Mouse (Mus musculus) liver, embryonic 11.5 days (tissue): ENCODE data around the gene Ap4e1. TPM values are rescaled to one million over a fixed set of nuclear protein-coding genes. Genes with fewer than 3 reads are reported as not detected.
A peak's percentile ranks its signal among the peaks of the same experiment; 100 is the strongest.

ENCODE experiments used
- ATAC-seq: fragments of 200-750 bp; cut with Nextera tagmentation; replicated peaks from 2 replicates; pipeline ENCODE4 v1.8.0; 2017; ENCODE audit warnings: moderate number of reproducible peaks, mild to moderate bottlenecking, moderate TSS enrichment, moderate library complexity; ENCODE audit not compliant: low FRiP score
- DNase-seq: peaks from one replicate; pipeline ENCODE4 v3.0.0-alpha.2; 2017; ENCODE audit warnings: low spot score
- H3K27ac ChIP-seq: fragments of 300-500 bp; sonication (generic); 2 replicates; pipeline ENCODE4 v1.5.1; 2014; ENCODE audit warnings: mild to moderate bottlenecking, low read depth, low read length, control low read depth
- H3K27me3 ChIP-seq: fragments of 300-500 bp; sonication (generic); replicated peaks from 2 replicates; pipeline ENCODE4 v1.6.1; 2014; ENCODE audit warnings: low read length, mixed read lengths; ENCODE audit not compliant: control insufficient read depth, insufficient read depth
- H3K36me3 ChIP-seq: fragments of 300-500 bp; sonication (generic); 2 replicates; pipeline ENCODE4 v1.6.1; 2014; ENCODE audit warnings: mild to moderate bottlenecking, low read length, moderate library complexity, mixed read lengths; ENCODE audit not compliant: control insufficient read depth, insufficient read depth
- H3K4me1 ChIP-seq: fragments of 300-500 bp; sonication (generic); replicated peaks from 2 replicates; pipeline ENCODE4 v1.6.1; 2014; ENCODE audit warnings: low read length, mixed read lengths; ENCODE audit not compliant: control insufficient read depth, insufficient read depth
- H3K4me2 ChIP-seq: fragments of 300-500 bp; sonication (generic); 2 replicates; pipeline ENCODE4 v1.6.1; 2014; ENCODE audit warnings: mild to moderate bottlenecking, control low read depth, moderate library complexity
- H3K4me3 ChIP-seq: fragments of 300-500 bp; sonication (generic); 2 replicates; pipeline ENCODE4 v1.5.1; 2014; ENCODE audit warnings: low read depth, low read length, control low read depth
- H3K9ac ChIP-seq: fragments of 300-500 bp; sonication (generic); 2 replicates; pipeline ENCODE4 v1.6.1; 2014; ENCODE audit warnings: low read depth, low read length, control low read depth
- H3K9me3 ChIP-seq: fragments of 300-500 bp; sonication (generic); 2 replicates; pipeline ENCODE4 v1.6.1; 2016; ENCODE audit warnings: low read length, inconsistent platforms, mixed read lengths; ENCODE audit not compliant: control insufficient read depth
- WGBS: fragments of 180-500 bp; shearing (Covaris S2); extraction: QIAGEN DNeasy Blood & Tissue Kit; methylation state at CpG from one replicate; pipeline ENCODE4 v1.1.7; 2014; 5-methylcytosine and 5-hydroxymethylcytosine counted together
- polyA plus RNA-seq: library from polyadenylated mRNA; unstranded; fragments of >200 nt; fragmentation: Nextera tagmentation; extraction: Ambion mirVana; gene quantifications from 2 replicates; pipeline ENCODE4 v1.2.1, GENCODE M21; 2014

Gene Ap4e1
- polyA plus RNA-seq, 1 experiment from 2014 or later = 13.9 TPM

DNA sequence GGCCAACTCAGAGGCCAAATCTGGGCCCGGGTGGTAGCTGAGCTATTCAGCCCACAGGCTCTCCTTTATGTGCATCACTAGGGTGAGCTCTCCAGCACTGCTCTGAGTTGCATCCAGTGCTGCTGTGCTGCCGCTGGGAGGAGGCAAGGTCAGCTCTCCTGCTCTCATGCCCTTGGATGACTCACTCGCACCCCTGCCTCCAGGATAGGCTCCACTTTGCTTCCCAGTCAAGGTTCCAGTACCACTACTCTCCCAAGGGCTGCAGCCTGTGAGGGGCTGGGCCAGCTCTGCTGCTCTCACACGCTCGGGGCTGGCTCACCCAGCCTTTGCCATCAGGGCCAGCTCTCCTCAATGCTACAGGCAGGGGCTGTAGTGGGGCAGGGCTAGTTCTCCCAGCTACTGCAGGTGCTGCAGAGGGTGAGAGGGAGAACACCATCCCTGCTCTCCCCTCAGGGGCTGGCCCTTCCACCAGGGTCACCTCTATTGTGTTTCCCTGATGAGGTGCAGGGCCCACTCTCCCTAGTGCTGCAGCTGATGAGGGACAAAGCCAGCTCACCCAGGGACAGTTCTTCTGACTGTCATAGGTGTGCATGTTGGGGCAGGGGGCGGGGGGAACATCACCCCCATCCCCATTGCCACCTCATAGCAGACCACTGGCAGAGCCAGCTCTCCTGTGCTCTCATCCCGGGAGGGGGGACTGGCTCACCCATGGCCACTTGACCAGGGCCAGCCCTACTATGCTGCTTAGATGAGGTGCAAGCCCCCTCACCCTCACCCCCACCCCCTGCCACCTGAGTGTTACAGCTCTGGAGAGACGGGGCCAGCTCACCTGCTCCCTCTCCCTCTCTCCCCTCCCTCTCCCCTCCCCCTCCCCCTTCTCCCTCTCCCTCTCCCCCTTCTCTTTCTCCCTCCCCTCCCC lies 7.9 kb upstream of the Ap4e1 start:
- Histone ChIP-seq H3K9ac (no peak overlapping the region), H3K27ac (no peak overlapping the region), H3K36me3 (no peaks in the 10 kb centered on the region), H3K9me3 (no peaks in the 10 kb centered on the region), H3K4me2 (no peak overlapping the region), H3K4me3 (no peak overlapping the region), H3K4me1 (no peaks in the 10 kb centered on the region), H3K27me3 (no peaks in the 10 kb centered on the region)
- ATAC-seq = no peak; the same call in 1 of the 2 replicates
- 72% methylated on average over 8 of the region's 8 CpGs for WGBS
- DNase-seq = no peak

DNA sequence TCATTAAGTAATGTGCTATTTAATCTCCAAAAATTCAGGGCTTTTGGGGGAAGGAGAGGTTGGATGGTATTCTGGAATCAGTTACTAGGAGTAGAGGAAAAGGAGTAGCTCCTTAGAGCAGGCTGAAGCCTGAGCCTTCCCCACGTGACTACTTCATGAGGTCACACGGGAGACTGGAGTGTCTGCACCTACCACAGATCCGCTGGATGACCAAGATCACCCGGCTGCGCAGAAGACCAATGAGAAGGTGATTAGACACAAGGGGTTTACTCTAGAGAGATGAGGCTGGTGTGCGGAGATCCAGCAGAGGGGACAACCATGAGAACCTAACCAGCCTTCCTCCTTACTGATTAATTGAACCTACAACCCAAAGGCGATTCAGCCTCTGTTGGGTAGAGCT lies 4.5 kb upstream of the Ap4e1 start:
- WGBS = 87% methylated on average over 7 of the region's 7 CpGs
- H3K4me1 ChIP-seq = no peaks in the 10 kb centered on the region

GRCm38 (mm10) chr2:127006634-127007370 lies 1.7 kb upstream of the Ap4e1 start:
- peak overlapping the region; percentile 49 for H3K9ac ChIP-seq
- no peaks in the 10 kb centered on the region for H3K36me3 ChIP-seq
- H3K4me2 ChIP-seq = peak overlapping the region; percentile 53
- WGBS = 41% methylated on average over 12 of the region's 12 CpGs
- ATAC-seq (peak; percentile 32; the same call in 1 of the 2 replicates), DNase-seq (no peak)
- H3K27me3 ChIP-seq = no peaks in the 10 kb centered on the region
- H3K4me1 ChIP-seq = peaks cover 6% of the 10 kb centered on the region
- H3K4me3 ChIP-seq = peak overlapping the region; percentile 25
- no peak overlapping the region for H3K27ac ChIP-seq
- H3K9me3 ChIP-seq = no peaks in the 10 kb centered on the region

More for the DNA sequence above, 4.5 kb upstream of the Ap4e1 start:
- ATAC-seq (no peak), DNase-seq (no peak)
- no peak overlapping the region for H3K27ac ChIP-seq
- no peak overlapping the region for H3K4me2 ChIP-seq
- no peaks in the 10 kb centered on the region for H3K36me3 ChIP-seq
- no peak overlapping the region for H3K4me3 ChIP-seq
- H3K27me3 ChIP-seq = no peaks in the 10 kb centered on the region
- no peaks in the 10 kb centered on the region for H3K9me3 ChIP-seq
- no peak overlapping the region for H3K9ac ChIP-seq

- no peak overlapping the region for H3K9ac ChIP-seq
- no peak overlapping the region for H3K27ac ChIP-seq
- peaks cover 6% of the 10 kb centered on the region for H3K4me1 ChIP-seq
- no peak overlapping the region for H3K4me3 ChIP-seq
- ATAC-seq = no peak
- DNase-seq = no peak
- H3K4me2 ChIP-seq = no peak overlapping the region
- 80% methylated on average over 5 of the region's 5 CpGs for WGBS
- peaks cover 3% of the 10 kb centered on the region for H3K36me3 ChIP-seq
- no peaks in the 10 kb centered on the region for H3K9me3 ChIP-seq
- no peaks in the 10 kb centered on the region for H3K27me3 ChIP-seq
Measured at GRCm38 (mm10) chr2:127007509-127007908, 1.0 kb upstream of the Ap4e1 start.

DNA sequence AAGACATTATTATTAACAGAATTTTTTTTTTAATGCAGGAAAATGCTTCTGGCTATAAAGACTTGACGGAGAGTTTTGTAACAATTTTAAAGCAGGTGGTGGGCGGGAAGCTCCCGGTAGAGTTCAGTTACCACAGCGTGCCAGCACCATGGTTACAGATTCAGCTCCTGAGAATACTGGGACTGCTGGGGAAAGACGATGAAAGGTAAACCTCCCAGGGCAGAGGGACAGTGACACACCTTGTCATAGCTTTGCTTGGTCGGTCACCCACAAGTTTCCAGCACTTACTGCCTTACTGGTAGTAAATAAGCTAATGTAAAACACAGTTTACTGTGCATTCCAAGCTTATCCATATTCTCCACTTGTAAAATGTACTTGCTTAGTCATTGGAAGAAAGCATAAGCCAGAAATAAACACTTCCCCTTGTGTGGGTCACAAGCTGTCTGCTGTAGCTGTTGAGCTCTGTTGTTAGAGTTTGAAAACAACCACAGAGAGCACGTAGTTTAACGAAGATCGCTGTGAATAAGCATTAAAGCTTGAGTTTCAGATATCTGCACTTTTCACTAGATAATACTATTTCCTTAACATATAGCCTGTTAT lies 26.6 kb downstream of the Ap4e1 start:
- Histone ChIP-seq H3K4me1 (no peaks in the 10 kb centered on the region), H3K36me3 (peaks cover 6% of the 10 kb centered on the region), H3K9me3 (no peaks in the 10 kb centered on the region), H3K9ac (no peak overlapping the region), H3K27me3 (no peaks in the 10 kb centered on the region), H3K27ac (no peak overlapping the region), H3K4me3 (no peak overlapping the region), H3K4me2 (no peak overlapping the region)
- ATAC-seq = no peak
- WGBS = 92% methylated on average over 9 of the region's 9 CpGs
- no peak for DNase-seq

GRCm38 (mm10) chr2:127037299-127037698 lies 28.8 kb downstream of the Ap4e1 start:
- Histone ChIP-seq H3K36me3 (peaks cover 9% of the 10 kb centered on the region), H3K27ac (no peak overlapping the region), H3K9me3 (no peaks in the 10 kb centered on the region), H3K4me3 (no peak overlapping the region), H3K4me2 (no peak overlapping the region), H3K9ac (no peak overlapping the region), H3K4me1 (no peaks in the 10 kb centered on the region), H3K27me3 (no peaks in the 10 kb centered on the region)
- DNase-seq (no peak), ATAC-seq (no peak)
- 91% methylated on average over 4 of the region's 4 CpGs for WGBS

GRCm38 (mm10) chr2:127061471-127061870 lies 53.0 kb downstream of the Ap4e1 start:
- ATAC-seq = no peak
- peaks cover 20% of the 10 kb centered on the region for H3K36me3 ChIP-seq
- no peaks in the 10 kb centered on the region for H3K9me3 ChIP-seq
- 88% methylated on average over 9 of the region's 9 CpGs for WGBS
- no peak overlapping the region for H3K27ac ChIP-seq
- H3K27me3 ChIP-seq = no peaks in the 10 kb centered on the region
- H3K4me2 ChIP-seq = no peak overlapping the region
- no peak overlapping the region for H3K9ac ChIP-seq
- H3K4me3 ChIP-seq = no peak overlapping the region
- no peak for DNase-seq
- no peaks in the 10 kb centered on the region for H3K4me1 ChIP-seq

DNA sequence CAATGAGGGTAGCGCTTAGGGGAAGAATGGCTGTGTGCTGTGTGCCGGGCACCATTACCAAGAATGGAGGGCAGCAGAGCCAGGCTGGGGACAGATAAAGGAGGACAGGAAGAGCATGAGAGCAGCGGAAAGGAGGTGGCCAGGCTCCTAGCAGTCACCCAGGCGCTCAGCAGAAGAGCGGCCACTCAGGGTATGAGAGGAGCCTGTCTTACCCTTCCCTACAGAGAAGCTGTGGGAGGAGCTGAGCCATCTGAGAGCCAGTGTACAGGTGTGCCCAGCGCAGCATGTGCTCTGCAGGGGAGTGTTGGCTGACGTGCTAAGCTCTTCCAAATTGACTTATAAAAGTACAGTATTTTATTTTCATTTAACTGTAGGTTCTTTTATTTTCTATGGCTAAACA lies 60.3 kb downstream of the Ap4e1 start:
- H3K9ac ChIP-seq = no peak overlapping the region
- peaks cover 5% of the 10 kb centered on the region; the same call in 1 of the 2 replicates for H3K4me1 ChIP-seq
- no peaks in the 10 kb centered on the region for H3K27me3 ChIP-seq
- no peak; the same call in 1 of the 2 replicates for ATAC-seq
- H3K4me3 ChIP-seq = no peak overlapping the region
- WGBS = 74% methylated on average over 7 of the region's 7 CpGs
- H3K27ac ChIP-seq = no peak overlapping the region
- H3K4me2 ChIP-seq = no peak overlapping the region
- no peak for DNase-seq
- H3K9me3 ChIP-seq = no peaks in the 10 kb centered on the region
- H3K36me3 ChIP-seq = 0 out of 2 replicates have a peak, but pooled peaks cover 2% of the 10 kb centered on the region
